Mouse (Mus musculus) ovary, postnatal 10 days (tissue): ENCODE results near the gene Trim14.
A peak's percentile ranks its signal among the peaks of the same experiment; 100 is the strongest.

ENCODE experiments used
- DNase-seq: peaks from one replicate; pipeline ENCODE4 v3.0.0; 2022; ENCODE audit warnings: low spot score

Gene Trim14

DNA sequence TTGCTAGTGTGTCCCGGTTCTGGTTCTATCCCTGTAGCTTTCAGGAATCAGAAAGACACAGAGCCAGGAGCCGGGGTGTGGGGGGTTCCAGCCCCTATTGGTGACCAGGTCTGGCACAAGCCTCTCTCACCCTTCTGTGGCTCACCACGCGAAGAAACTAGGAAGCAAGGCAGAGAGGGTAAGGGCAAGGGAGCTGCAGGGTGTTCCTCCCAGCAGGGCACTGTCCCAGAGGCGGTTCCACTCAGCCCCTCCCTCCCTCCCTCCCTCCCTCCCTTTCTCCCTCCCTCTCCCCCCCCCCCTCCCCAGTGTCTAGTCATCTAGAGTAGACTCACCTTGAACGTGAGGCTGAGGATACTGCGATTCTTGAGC lies 8.4 kb downstream of the Trim14 start:
- no peak for DNase-seq

DNA sequence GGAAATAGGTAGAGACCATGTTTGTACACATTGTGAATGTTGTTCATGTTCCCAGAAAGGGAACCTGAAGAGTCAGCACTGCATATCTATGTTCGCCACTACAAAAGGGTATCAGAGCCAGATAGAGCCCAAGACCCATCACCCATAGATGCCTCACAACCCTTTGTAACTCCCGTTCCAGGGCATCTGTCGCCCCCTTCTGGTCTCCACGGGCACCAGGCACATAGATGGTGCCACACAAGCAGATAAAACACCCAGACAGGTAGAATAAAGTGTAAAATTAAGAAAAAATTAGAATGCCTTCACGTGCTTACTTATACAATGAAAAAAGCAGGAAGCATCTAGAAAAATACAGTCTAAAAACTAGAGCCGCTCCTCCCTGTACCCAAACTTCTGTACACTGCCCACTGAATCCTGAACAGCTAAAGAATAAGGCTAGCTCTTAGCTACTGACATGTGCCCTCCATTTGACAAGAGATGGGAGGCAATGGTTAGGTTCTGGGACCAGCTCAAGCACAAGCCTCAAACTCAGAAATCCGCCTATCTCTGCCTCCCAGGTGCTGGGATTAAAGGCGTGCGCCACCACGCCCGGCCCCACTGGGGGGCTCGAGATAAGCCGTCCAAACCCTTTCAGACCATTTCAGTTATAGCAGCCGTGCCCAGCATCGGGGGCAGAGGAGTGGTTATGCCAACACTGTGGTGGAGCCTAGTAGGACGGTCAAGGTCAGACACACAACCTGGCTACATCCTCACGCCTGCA lies 9.0 kb downstream of the Trim14 start:
- DNase-seq: no peak

GRCm38 (mm10) chr4:46526226-46526625 lies 9.7 kb downstream of the Trim14 start:
- no peak for DNase-seq

GRCm38 (mm10) chr4:46523324-46523723 lies 12.6 kb downstream of the Trim14 start:
- DNase-seq: no peak

DNA sequence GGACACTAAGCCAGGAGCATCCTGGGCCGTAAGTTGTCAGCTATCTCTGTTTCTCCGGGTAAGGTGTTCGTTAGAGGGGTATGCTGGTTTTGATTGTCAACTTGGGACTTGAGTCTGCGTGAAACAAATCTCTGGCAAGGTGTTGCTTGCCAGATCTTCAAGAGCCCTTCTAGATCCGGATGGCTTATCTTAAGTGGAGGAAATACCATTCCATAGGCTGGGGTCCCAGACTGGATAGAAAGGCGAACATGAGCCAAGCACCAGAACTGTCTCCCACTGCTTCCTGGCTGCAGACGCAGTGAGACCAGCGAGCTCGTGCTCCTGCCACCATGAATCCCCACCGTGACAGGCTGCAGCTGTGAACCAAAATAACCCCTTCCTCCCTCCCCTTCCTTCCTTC lies 14.5 kb downstream of the Trim14 start:
- DNase-seq: no peak

- no peak for DNase-seq
These were observed 15.4 kb downstream of the Trim14 start for GRCm38 (mm10) chr4:46520491-46520890.

- peak; percentile 57 for DNase-seq
These were observed 28.0 kb downstream of the Trim14 start for GRCm38 (mm10) chr4:46507736-46508460.

- peak; percentile 86 for DNase-seq
These were observed 28.9 kb downstream of the Trim14 start for GRCm38 (mm10) chr4:46506801-46507610.

DNA sequence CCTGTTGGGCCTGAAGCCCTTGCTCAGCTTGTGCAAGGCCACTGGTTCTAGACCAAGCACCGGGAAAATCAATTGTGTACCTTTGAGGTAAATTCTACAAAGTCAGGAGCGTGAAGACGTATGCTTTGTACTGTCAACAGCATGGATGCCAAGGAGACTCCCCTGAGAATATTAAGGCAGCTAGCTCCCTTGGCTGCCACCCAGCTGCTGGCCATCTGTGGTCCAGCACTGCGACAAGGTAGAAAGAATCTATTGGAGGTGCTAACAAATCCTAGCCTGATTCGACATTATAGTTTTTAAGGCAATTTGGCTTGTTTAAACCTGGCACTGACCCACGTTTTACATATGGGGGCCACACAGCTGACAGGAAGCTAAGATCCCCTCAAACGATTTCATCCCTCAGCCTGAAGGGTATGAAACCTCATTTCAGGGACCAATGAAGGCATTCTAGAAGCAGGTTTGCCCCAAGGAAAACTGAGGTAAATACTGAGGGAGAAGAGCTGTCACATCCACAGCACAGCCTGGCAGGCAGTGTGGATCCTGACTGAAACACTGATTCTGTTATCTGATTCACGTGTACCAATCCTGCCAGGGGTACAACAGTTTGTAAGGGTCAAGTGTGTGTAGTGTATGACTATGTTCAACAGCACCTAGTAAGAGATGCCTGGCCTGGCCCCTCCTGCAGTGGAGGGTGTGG lies 30.4 kb downstream of the Trim14 start:
- DNase-seq: no peak

GRCm38 (mm10) chr4:46503881-46504280 lies 32.1 kb downstream of the Trim14 start:
- no peak for DNase-seq

DNA sequence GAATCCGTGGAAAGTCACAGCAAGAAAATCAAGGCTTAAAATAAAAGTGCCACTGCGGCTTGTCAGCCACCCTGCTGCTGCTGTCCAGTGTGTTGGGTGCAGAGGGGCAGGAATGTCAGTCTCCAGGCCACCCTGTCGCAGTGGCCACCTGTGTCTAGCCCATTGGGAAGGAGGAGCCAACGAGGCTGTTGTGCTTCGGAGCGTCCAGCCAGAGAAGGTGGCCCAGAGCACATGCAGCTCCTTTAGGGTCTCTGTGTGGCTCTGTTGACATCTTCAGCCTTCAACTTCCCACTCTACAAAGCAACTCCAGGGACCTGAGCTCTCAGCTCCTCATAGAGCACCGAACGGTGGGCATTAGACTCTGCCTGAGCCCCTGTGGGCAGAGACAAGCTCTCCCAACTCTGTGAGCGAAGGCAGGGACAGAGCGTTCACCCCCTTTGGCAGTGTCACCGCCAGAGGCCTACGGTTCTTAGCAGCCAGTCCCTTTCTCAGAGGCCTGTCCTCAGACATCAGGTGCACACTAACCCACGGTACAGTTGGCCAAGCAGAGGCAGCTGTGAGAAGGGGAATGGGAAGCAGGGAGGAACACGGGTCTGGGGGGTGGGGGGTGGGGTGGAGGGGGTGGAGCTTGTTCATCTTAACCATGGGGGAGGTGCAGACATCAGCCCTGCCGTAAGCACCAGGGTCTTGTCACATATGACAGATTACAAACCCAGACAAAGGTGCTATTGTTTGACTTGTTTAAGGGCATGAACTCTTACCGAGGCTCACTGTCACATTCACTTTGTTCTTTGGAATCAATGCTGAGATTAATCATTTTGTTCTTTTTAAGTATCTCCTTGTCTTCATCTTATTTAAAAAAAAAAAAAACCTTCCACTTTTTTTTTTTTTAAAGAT lies 33.1 kb downstream of the Trim14 start:
- DNase-seq: no peak

- DNase-seq: no peak
These were observed 37.0 kb downstream of the Trim14 start for GRCm38 (mm10) chr4:46498976-46499375.

- DNase-seq: no peak
These were observed 37.4 kb downstream of the Trim14 start for GRCm38 (mm10) chr4:46498511-46498910.

GRCm38 (mm10) chr4:46497286-46497892 lies 38.6 kb downstream of the Trim14 start:
- no peak for DNase-seq

- DNase-seq: no peak
These were observed 40.4 kb downstream of the Trim14 start for GRCm38 (mm10) chr4:46495543-46495942.

DNA sequence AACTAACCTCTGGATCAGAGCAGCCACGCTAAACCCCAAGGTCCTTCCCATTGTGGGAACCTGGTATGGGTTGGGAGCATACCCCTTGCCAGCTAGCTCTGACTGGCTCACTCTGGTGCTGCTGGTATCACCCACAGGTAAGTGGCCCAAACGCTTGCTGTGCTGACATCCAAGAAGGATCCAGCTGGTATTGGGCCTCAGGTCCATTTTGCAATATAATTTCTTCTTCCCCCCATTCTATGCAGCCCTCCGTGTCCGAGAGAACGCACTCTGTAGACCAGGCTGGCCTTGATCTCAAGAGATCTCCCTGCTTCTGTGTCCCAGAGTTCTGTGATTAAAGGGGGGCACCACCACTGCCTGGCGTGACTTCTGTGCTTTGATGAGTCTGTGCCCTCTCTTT lies 42.9 kb downstream of the Trim14 start:
- DNase-seq: no peak

DNA sequence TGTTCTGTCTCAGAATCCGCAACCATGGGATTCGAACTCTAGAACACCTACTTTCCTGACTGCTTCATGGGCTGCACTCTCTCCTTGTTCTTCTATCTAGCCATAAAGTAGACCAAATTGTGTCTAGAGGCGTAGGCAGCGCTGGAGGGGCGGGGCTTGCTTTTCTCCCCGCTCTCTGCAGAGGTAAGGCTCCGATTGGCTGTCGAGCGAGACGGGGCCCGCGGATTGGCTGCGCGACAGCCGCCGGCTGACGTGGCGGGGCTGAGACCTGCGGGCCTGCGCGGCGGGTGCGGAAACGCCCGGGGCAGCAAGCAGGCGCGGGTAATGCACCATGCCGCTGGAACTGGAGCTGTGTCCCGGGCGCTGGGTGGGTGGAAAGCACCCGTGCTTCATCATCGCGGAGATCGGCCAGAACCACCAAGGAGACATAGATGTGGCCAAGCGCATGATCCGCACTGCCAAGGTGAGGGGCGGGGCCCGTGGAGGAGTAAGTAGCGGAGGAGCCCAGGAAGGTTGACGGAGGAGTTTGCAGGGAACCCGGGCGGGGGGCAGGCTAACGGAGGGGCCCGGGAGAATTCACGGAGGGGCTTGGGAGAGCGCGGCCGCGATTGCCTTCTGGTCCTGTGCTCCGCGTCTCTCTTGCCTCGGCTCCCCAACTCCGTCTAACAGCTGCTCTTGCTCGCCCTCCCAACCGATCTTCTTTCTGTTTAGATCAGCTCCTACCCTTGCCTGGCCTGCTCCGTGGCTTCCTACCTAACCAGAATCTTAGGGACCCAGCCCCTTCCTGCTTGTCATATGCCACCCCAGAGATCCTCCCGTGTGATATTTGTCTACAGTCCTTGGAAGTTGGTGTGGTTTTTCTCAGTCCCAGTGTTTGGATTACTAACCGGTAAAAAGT lies 46.7 kb downstream of the Trim14 start, which contains the start of gene Nans:
TSS of gene Nans (plus strand) at position 221 of the 898 bp plus-strand sequence.
- DNase-seq: peak; percentile 85

- DNase-seq: no peak
These were observed 48.6 kb downstream of the Trim14 start for GRCm38 (mm10) chr4:46487348-46487747.

- peak; percentile 21 for DNase-seq
These were observed 50.1 kb downstream of the Trim14 start for GRCm38 (mm10) chr4:46485696-46486417.
